Mouse (Mus musculus): Measurements from ENCODE around the gene Tmem100.

DNA sequence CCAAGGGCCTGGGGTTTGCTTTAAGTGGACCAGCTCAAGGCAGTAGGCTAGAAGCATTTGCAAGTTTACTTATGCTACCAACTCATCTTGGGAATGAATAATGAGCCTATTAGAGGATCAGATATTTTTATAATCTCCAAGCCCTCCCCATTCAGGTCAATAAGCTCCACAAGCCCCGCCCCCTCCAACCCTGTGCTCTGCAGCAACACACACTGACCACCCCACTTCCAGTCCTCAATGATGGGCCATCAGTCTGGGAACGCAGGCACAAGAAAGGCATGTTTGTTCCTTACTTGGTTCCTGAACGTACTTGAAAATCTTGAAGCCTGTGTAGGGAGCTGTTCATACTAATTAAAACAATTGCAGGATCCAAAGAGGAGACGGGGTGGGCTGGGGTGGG lies 23.7 kb downstream of the Tmem100 start:
- TF ChIP-seq CTCF (IDR thresholded peaks at IDR 0.05; ENCODE audit: low read depth) (no peak), EP300 (IDR thresholded peaks at IDR 0.05; ENCODE audit: low read depth) (no peak)
